Mouse (Mus musculus) embryonic facial prominence, embryonic 11.5 days (tissue): Measurements from ENCODE around the gene Flywch2. TPM values are rescaled to one million over a fixed set of nuclear protein-coding genes. Genes with fewer than 3 reads are reported as not detected.

Source experiments
- microRNA-seq: library from miRNA; unstranded; fragments of <30 nt; microRNA quantifications from one replicate; pipeline ENCODE4, GENCODE M21; 2016; ENCODE audit warnings: borderline number of aligned reads
- polyA plus RNA-seq: library from polyadenylated mRNA; unstranded; fragments of >200 nt; fragmentation: Nextera tagmentation; extraction: Ambion mirVana; gene quantifications from 2 replicates; pipeline ENCODE4 v1.2.1, GENCODE M21; 2014

Gene Flywch2
- polyA plus RNA-seq, 1 experiment from 2014 or later, result 35.4 TPM

Small RNAs within 50 kb of the gene (microRNA-seq; reads per million reads assigned to microRNA genes)
- gene Mir5125, result 4.7 reads per million, percentile 2 among the genes with 10 or more reads in this experiment

Other genes starting within 250 kb of the Flywch2 start
- gene Zfp213, start 221.8 kb downstream of the Flywch2 start, polyA plus RNA-seq, result 18.2 and 19.6 TPM in 2 replicates
- 17.1 and 19.0 TPM in 2 replicates for gene Zfp13, start 186.6 kb downstream of the Flywch2 start, polyA plus RNA-seq
- 0.28 and 0.59 TPM in 2 replicates for gene Zscan10, start 185.2 kb downstream of the Flywch2 start, polyA plus RNA-seq
- 0.17 and 0.46 TPM in 2 replicates for gene Mmp25, start 140.8 kb downstream of the Flywch2 start, polyA plus RNA-seq
- gene Bicdl2, start 125.6 kb downstream of the Flywch2 start, polyA plus RNA-seq, result 0.84 and 1.0 TPM in 2 replicates
- 47.9 and 50.5 TPM in 2 replicates for gene Hcfc1r1, start 112.5 kb downstream of the Flywch2 start, polyA plus RNA-seq
- gene Thoc6, start 112.2 kb downstream of the Flywch2 start, polyA plus RNA-seq, result 49.3 and 55.6 TPM in 2 replicates
- gene Tnfrsf12a, start 108.6 kb downstream of the Flywch2 start, polyA plus RNA-seq, result 5.8 and 6.8 TPM in 2 replicates
- gene Cldn6, start 106.8 kb downstream of the Flywch2 start, polyA plus RNA-seq, result 48.9 and 54.7 TPM in 2 replicates
- gene Cldn9, start 102.1 kb downstream of the Flywch2 start, polyA plus RNA-seq, result 8.7 and 15.5 TPM in 2 replicates
- 0.20 and 0.22 TPM in 2 replicates for gene 1520401A03Rik, start 63.3 kb downstream of the Flywch2 start, polyA plus RNA-seq
- 29.5 and 37.3 TPM in 2 replicates for gene Pkmyt1, start 59.7 kb downstream of the Flywch2 start, polyA plus RNA-seq
- gene Paqr4, start 45.2 kb downstream of the Flywch2 start, polyA plus RNA-seq, result 11.8 and 12.1 TPM in 2 replicates
- gene Kremen2, start 40.2 kb downstream of the Flywch2 start, polyA plus RNA-seq, result 8.1 and 11.7 TPM in 2 replicates
- 88.3 and 103 TPM in 2 replicates for gene Flywch1, start 14.5 kb downstream of the Flywch2 start, polyA plus RNA-seq
- gene Srrm2, start 4.5 kb upstream of the Flywch2 start, polyA plus RNA-seq, result 346 and 389 TPM in 2 replicates
- 1,057 and 1,139 TPM in 2 replicates for gene Elob, start 43.1 kb upstream of the Flywch2 start, polyA plus RNA-seq
- 0.29 TPM in 1 of 2 replicates, not detected in the other for gene Prss33, start 50.0 kb upstream of the Flywch2 start, polyA plus RNA-seq
- not detected in 2 replicates for gene Prss32, start 57.8 kb upstream of the Flywch2 start, polyA plus RNA-seq
- 1.8 and 2.1 TPM in 2 replicates for gene Prss41, start 58.1 kb upstream of the Flywch2 start, polyA plus RNA-seq
- gene Prss21, start 82.0 kb upstream of the Flywch2 start, polyA plus RNA-seq, result not detected in 2 replicates
- gene Dcpp1, start 94.8 kb upstream of the Flywch2 start, polyA plus RNA-seq, result not detected in 2 replicates
- not detected in 2 replicates for gene Dcpp2, start 94.8 kb upstream of the Flywch2 start, polyA plus RNA-seq
- not detected in 2 replicates for gene Dcpp3, start 131.4 kb upstream of the Flywch2 start, polyA plus RNA-seq
- gene Sbp, start 155.6 kb upstream of the Flywch2 start, polyA plus RNA-seq, result not detected in 2 replicates
- not detected in 2 replicates for gene Sbpl, start 169.2 kb upstream of the Flywch2 start, polyA plus RNA-seq
- gene Prss30, start 194.5 kb upstream of the Flywch2 start, polyA plus RNA-seq, result not detected in 2 replicates
- 0.94 and 1.7 TPM in 2 replicates for gene Prss22, start 212.0 kb upstream of the Flywch2 start, polyA plus RNA-seq